Mouse (Mus musculus): ENCODE data around the gene Olfr148.

DNA sequence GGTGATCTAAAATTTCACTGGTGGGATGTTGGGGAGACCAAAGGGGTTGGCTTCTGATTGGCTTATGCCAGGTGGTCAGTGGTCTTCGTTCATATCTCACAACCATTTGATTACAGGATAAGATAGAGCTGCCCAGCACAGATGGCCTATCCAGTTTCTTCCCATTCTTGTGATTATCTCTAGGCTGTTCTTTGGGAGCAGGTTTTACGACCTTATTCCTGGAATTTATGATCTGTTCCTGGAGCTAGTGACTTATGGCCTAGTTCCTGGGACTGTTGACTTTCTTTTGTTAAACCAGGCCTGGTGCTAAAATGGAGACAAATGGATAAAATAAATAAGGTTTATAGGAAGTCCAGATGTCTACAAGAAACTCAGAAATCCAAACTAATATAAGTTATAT lies 14.3 kb downstream of the Olfr148 start:
- TF ChIP-seq POLR2A (IDR thresholded peaks at IDR 0.05; ENCODE audit: borderline replicate concordance, extremely low read depth, low read depth, low read length) (no peak), CTCF (IDR thresholded peaks at IDR 0.05; ENCODE audit: insufficient read depth, low read length) (no peak)
